Mouse (Mus musculus) MEL (cell line): ENCODE results near the gene Uchl5. TPM values are rescaled to one million over a fixed set of nuclear protein-coding genes. Genes with fewer than 3 reads are reported as not detected.

Experiments
- DNase-seq: peaks from one replicate; pipeline ENCODE4 v3.0.0; 2011; ENCODE audit warnings: low read depth, low spot score
- H3K27ac ChIP-seq: 2 replicates; pipeline ENCODE4 v1.5.1; 2012; ENCODE audit warnings: low read depth, mild to moderate bottlenecking, control low read depth, low read length, moderate library complexity; ENCODE audit not compliant: control insufficient read depth
- H3K27me3 ChIP-seq, 2 experiments: fragments of 150-350 bp in 1 of 2; sonication (generic) in 1 of 2; 2 replicates each; pipeline ENCODE4 v1.6.1; 2012; ENCODE audit warnings: low read length in 2 of 2, mild to moderate bottlenecking in 2 of 2, improper control_type of control experiment in 1 of 2, moderate library complexity in 1 of 2; ENCODE audit not compliant: insufficient read depth in 2 of 2, control insufficient read depth in 1 of 2
- H3K36me3 ChIP-seq, 2 experiments: 2 replicates each; pipeline ENCODE4 v1.6.1; 2012 to 2014; ENCODE audit warnings: low read length in 2 of 2, improper control_type of control experiment in 1 of 2, inconsistent platforms in 1 of 2, mild to moderate bottlenecking in 1 of 2; ENCODE audit not compliant: insufficient read depth in 2 of 2, control insufficient read depth in 1 of 2
- H3K4me1 ChIP-seq, 2 experiments: fragments of 150-350 bp in 1 of 2; sonication (generic) in 1 of 2; 2 replicates each; pipeline ENCODE4 v1.6.1; 2012; ENCODE audit warnings: low read length in 2 of 2, improper control_type of control experiment in 1 of 2, mild to moderate bottlenecking in 1 of 2; ENCODE audit not compliant: insufficient read depth in 2 of 2, control insufficient read depth in 1 of 2
- H3K4me3 ChIP-seq, 2 experiments: fragments of 150-350 bp in 1 of 2; sonication (generic) in 1 of 2; 2 replicates each; pipeline ENCODE4 v1.5.1; 2012; ENCODE audit warnings: low read depth in 2 of 2, low read length in 2 of 2, mild to moderate bottlenecking in 2 of 2, moderate library complexity in 2 of 2, control low read depth in 1 of 2, improper control_type of control experiment in 1 of 2; ENCODE audit not compliant: control insufficient read depth in 1 of 2, insufficient read depth in 1 of 2
- H3K79me2 ChIP-seq: 2 replicates; pipeline ENCODE4 v1.6.1; 2012; ENCODE audit warnings: mild to moderate bottlenecking, low read length, moderate library complexity; ENCODE audit not compliant: control insufficient read depth, poor library complexity, insufficient read depth
- H3K9ac ChIP-seq: 2 replicates; pipeline ENCODE4 v1.6.1; 2012; ENCODE audit warnings: low read depth, mild to moderate bottlenecking, control low read depth, low read length, moderate library complexity; ENCODE audit not compliant: control insufficient read depth, poor library complexity, severe bottlenecking
- H3K9me3 ChIP-seq: fragments of 150-350 bp; sonication (generic); replicated peaks from 2 replicates; pipeline ENCODE4 v1.6.1; 2012; ENCODE audit warnings: mild to moderate bottlenecking, low read length, improper control_type of control experiment, moderate library complexity; ENCODE audit not compliant: insufficient read depth
- BHLHE40 ChIP-seq: IDR thresholded peaks from 2 replicates; pipeline ENCODE4 v1.6.1; 2012; ENCODE audit warnings: low read depth, mild to moderate bottlenecking, inconsistent platforms, low read length, improper control_type of control experiment, borderline replicate concordance
- CHD2 ChIP-seq: IDR thresholded peaks from 2 replicates; pipeline ENCODE4 v1.6.1; 2011; ENCODE audit warnings: low read length, improper control_type of control experiment
- EP300 ChIP-seq, 2 experiments: IDR thresholded peaks; 2 replicates each; pipeline ENCODE4 v1.6.1; 2011; ENCODE audit warnings: improper control_type of control experiment in 2 of 2, low read length in 2 of 2, low read depth in 1 of 2, mild to moderate bottlenecking in 1 of 2
- ETS1 ChIP-seq: IDR thresholded peaks from 2 replicates; pipeline ENCODE4 v1.6.1; 2012; ENCODE audit warnings: low read depth, mild to moderate bottlenecking, inconsistent platforms, low read length, improper control_type of control experiment, moderate library complexity
- GATA1 ChIP-seq: IDR thresholded peaks from 2 replicates; pipeline ENCODE4 v1.6.1; 2011; ENCODE audit warnings: low read depth, low read length, improper control_type of control experiment
- HCFC1 ChIP-seq: IDR thresholded peaks from 2 replicates; pipeline ENCODE4 v1.6.1; 2012; ENCODE audit warnings: low read depth, mild to moderate bottlenecking, inconsistent platforms, low read length, improper control_type of control experiment, moderate library complexity
- KAT2A ChIP-seq: conservative IDR thresholded peaks from 2 replicates; pipeline ENCODE4 v1.6.1; 2012; ENCODE audit warnings: low read depth, low read length, improper control_type of control experiment, inconsistent platforms
- MYB ChIP-seq: IDR thresholded peaks from 2 replicates; pipeline ENCODE4 v1.6.1; 2011; ENCODE audit warnings: mild to moderate bottlenecking, low read depth, low read length, improper control_type of control experiment
- NELFE ChIP-seq: IDR thresholded peaks from 2 replicates; pipeline ENCODE4 v1.6.1; 2011; ENCODE audit warnings: low read depth, low read length, improper control_type of control experiment
- POLR2A ChIP-seq, 2 experiments: IDR thresholded peaks; 2 replicates each; pipeline ENCODE4 v1.6.1; 2011 to 2012; ENCODE audit warnings: low read length in 2 of 2, mild to moderate bottlenecking in 2 of 2, control low read depth in 1 of 2, improper control_type of control experiment in 1 of 2, low read depth in 1 of 2, moderate library complexity in 1 of 2; ENCODE audit not compliant: control insufficient read depth in 1 of 2, insufficient read depth in 1 of 2, poor library complexity in 1 of 2
- POLR2AphosphoS2 ChIP-seq: IDR thresholded peaks from 2 replicates; pipeline ENCODE4 v1.6.1; 2011; ENCODE audit warnings: low read length, improper control_type of control experiment
- POLR2AphosphoS5 ChIP-seq: IDR thresholded peaks from 2 replicates; pipeline ENCODE4 v1.6.1; 2012; ENCODE audit warnings: low read depth, borderline replicate concordance, mild to moderate bottlenecking, inconsistent platforms, low read length, moderate library complexity, mixed read lengths
- RAD21 ChIP-seq: IDR thresholded peaks from 2 replicates; pipeline ENCODE4 v1.6.1; 2011; ENCODE audit warnings: mild to moderate bottlenecking, low read depth, low read length, improper control_type of control experiment
- SIN3A ChIP-seq: IDR thresholded peaks from 2 replicates; pipeline ENCODE4 v1.6.1; 2012; ENCODE audit warnings: low read length, improper control_type of control experiment, inconsistent platforms
- TAL1 ChIP-seq: IDR thresholded peaks from 2 replicates; pipeline ENCODE4 v1.6.1; 2012; ENCODE audit warnings: mild to moderate bottlenecking, inconsistent platforms, low read length, moderate library complexity, mixed read lengths
- TBP ChIP-seq: IDR thresholded peaks from 2 replicates; pipeline ENCODE4 v1.8.0; 2011; ENCODE audit warnings: low read depth, low read length, improper control_type of control experiment
- TCF12 ChIP-seq: IDR thresholded peaks from 2 replicates; pipeline ENCODE4 v1.6.1; 2014; ENCODE audit warnings: low read depth, mild to moderate bottlenecking, inconsistent platforms, low read length, improper control_type of control experiment, moderate library complexity
- USF2 ChIP-seq, 2 experiments: IDR thresholded peaks; 2 replicates each; pipeline ENCODE4 v1.6.1; 2011 to 2012; ENCODE audit warnings: improper control_type of control experiment in 2 of 2, low read length in 2 of 2, borderline replicate concordance in 1 of 2, inconsistent platforms in 1 of 2, low read depth in 1 of 2, mild to moderate bottlenecking in 1 of 2; ENCODE audit not compliant: insufficient read depth in 1 of 2
- ZNF384 ChIP-seq: IDR thresholded peaks from 2 replicates; pipeline ENCODE4 v1.6.1; 2012; ENCODE audit warnings: low read depth, mild to moderate bottlenecking, inconsistent platforms, low read length, improper control_type of control experiment
- polyA plus RNA-seq, 2 experiments: library from polyadenylated mRNA; stranded (reverse) in 1 of 2; unstranded in 1 of 2; fragments of >175 nt in 1 of 2; fragments of >200 nt in 1 of 2; gene quantifications; 2 replicates each; pipeline versions ENCODE4 v1.2.1 to v1.2.4; 2012; ENCODE audit warnings: low replicate concordance in 2 of 2, low read depth in 1 of 2; ENCODE audit not compliant: insufficient read length in 2 of 2, insufficient read depth in 1 of 2, missing spikeins in 1 of 2
- total RNA-seq: library from RNA; depleted of rRNA; stranded (reverse); fragments of 300-350 nt; gene quantifications from 2 replicates; pipeline ENCODE4 v1.2.3, GENCODE M21; 2012; rRNA removed

Uchl5 gene
- total and polyA plus RNA-seq, 3 experiments, result 86.5 to 154 (median 110) TPM

DNA sequence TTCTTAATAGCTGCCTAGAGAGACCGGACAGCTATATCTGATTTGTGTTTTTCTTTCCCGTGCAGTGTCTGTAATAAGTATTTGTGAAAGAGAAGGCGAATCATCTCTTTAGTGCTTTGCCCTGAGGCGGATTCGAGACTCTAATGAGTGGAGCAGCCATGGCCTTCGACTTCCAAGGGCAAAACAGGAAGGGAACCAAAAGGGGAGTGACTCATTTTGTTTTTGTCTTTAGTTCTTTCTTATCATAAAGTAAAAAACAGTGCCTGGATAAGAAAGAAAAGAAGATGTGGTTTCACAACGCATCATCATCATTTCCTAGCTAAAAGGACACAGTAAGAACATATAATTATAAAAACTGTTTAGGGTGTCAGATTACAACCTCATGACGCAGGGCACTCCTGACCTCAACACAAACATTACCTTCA lies 76.6 kb downstream of the Uchl5 start:
- peak in 1 of 2 experiments; percentile 67; a peak in 2 of 4 replicates for TF ChIP-seq EP300 (IDR thresholded peaks at IDR 0.05; ENCODE audit: low read depth in 1 of 2, low read length in 2 of 2)
- TF ChIP-seq ETS1, result peak; percentile 35
- no peak for TF ChIP-seq ZNF384
- no peak for TF ChIP-seq POLR2AphosphoS5
- TF ChIP-seq NELFE, result no peak
- TF ChIP-seq GATA1, result peak; percentile 42
- TF ChIP-seq TBP, result no peak
- no peak for TF ChIP-seq KAT2A
- TF ChIP-seq, all 39 proteins: peak for 3
- Histone ChIP-seq H3K9ac (no peak overlapping the region; the same call in 1 of the 2 replicates), H3K36me3 (peaks cover 0 to 8% of the 10 kb centered on the region in 2 experiments; a peak in 2 of 4 replicates), H3K27me3 (no peaks in the 10 kb centered on the region), H3K79me2 (no peaks in the 10 kb centered on the region), H3K9me3 (no peaks in the 10 kb centered on the region), H3K4me1 (peaks cover 0 to 8% of the 10 kb centered on the region in 2 experiments; a peak in 2 of 4 replicates), H3K4me3 (0 out of 4 replicates have a peak overlapping the region, but pooled peaks of 1 of the 2 experiments have one; percentile 8), H3K27ac (peak overlapping the region; percentile 16; the same call in 1 of the 2 replicates)
- peak; percentile 57 for DNase-seq

DNA sequence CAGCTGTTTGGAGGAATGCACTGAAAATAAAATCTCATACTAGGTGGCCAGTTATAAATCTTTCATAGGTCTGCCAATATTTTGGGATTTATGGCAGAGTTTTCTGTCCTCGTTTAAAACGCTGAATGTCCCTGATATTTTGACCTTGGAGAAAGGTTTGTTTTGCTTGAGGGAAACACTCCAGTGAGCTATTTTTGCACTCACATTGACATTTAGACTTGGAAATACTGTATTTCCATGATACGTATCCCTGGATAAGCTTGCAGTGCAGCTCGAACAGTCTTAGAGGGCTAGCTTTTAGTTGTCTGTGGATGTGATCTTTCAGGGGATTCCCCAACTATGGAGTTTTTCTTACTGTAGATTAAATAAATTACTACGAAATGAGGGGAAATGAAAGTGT lies 78.6 kb downstream of the Uchl5 start:
- H3K27me3 ChIP-seq, result no peaks in the 10 kb centered on the region
- H3K27ac ChIP-seq, result no peak overlapping the region
- no peak overlapping the region for H3K9ac ChIP-seq
- no peaks in the 10 kb centered on the region for H3K79me2 ChIP-seq
- no peak overlapping the region for H3K4me3 ChIP-seq
- H3K36me3 ChIP-seq, result peaks cover 0 to 8% of the 10 kb centered on the region in 2 experiments; a peak in 2 of 4 replicates
- no peak for DNase-seq
- H3K4me1 ChIP-seq, result peaks cover 0 to 8% of the 10 kb centered on the region in 2 experiments; a peak in 2 of 4 replicates
- H3K9me3 ChIP-seq, result no peaks in the 10 kb centered on the region
- TF ChIP-seq SIN3A, result no peak
- TF ChIP-seq BHLHE40, result no peak
- TF ChIP-seq POLR2AphosphoS5, result no peak
- no peak for TF ChIP-seq CHD2
- TF ChIP-seq HCFC1, result no peak
- no peak for TF ChIP-seq USF2 (IDR thresholded peaks at IDR 0.05; ENCODE audit: borderline replicate concordance in 1 of 2, insufficient read depth in 1 of 2, low read depth in 1 of 2, low read length in 2 of 2)
- no peak for TF ChIP-seq TCF12
- no peak for TF ChIP-seq TAL1
- no peak for TF ChIP-seq RAD21
- no peak for TF ChIP-seq POLR2AphosphoS2
- no peak for TF ChIP-seq MYB
- TF ChIP-seq POLR2A (IDR thresholded peaks at IDR 0.05; ENCODE audit: control insufficient read depth in 1 of 2, insufficient read depth in 1 of 2, low read depth in 1 of 2, low read length in 2 of 2, poor library complexity in 1 of 2), result no peak

Other genes starting within 250 kb of the Uchl5 start
- 0.03 and 0.04 TPM in 2 replicates for gene B3galt2, start 136.6 kb upstream of the Uchl5 start, total RNA-seq
- under 1 TPM in 1 of 2 experiments, not detected in 1; 0.01 TPM for gene B3galt2, start 136.6 kb upstream of the Uchl5 start, polyA plus RNA-seq
- gene Cdc73, start 74.4 kb upstream of the Uchl5 start, total RNA-seq, result 11.6 and 13.6 TPM in 2 replicates
- 10 to 100 TPM; 55.2 to 65.8 TPM for gene Cdc73, start 74.4 kb upstream of the Uchl5 start, polyA plus RNA-seq
- 23.4 and 25.3 TPM in 2 replicates for gene Glrx2, start 60.9 kb upstream of the Uchl5 start, total RNA-seq
- gene Glrx2, start 60.9 kb upstream of the Uchl5 start, polyA plus RNA-seq, result 10 to 100 TPM in 1 of 2 experiments, not detected in 1; 61.6 TPM
- 4.6 and 5.5 TPM in 2 replicates for gene Trove2, start 204 bp upstream of the Uchl5 start, total RNA-seq
- gene Trove2, start 204 bp upstream of the Uchl5 start, polyA plus RNA-seq, result 1 to 10 TPM in 1 of 2 experiments, not detected in 1; 4.5 TPM
- gene Rgs2, start 226.9 kb downstream of the Uchl5 start, total RNA-seq, result 1.2 and 1.3 TPM in 2 replicates
- gene Rgs2, start 226.9 kb downstream of the Uchl5 start, polyA plus RNA-seq, result 1 to 10 TPM in 1 of 2 experiments, not detected in 1; 2.9 TPM